Mouse (Mus musculus): ENCODE data around the gene Arx.

The Arx gene

GRCm38 (mm10) chrX:93286291-93286893, at the start of gene Arx:
TSS of gene Arx (plus strand) at chrX:93286445.
- DNase-seq, result peak; percentile 51

- DNase-seq, result no peak
Measured at GRCm38 (mm10) chrX:93251329-93251728, 34.9 kb upstream of the Arx start.

- DNase-seq, result no peak
Measured at GRCm38 (mm10) chrX:93275689-93276088, 10.6 kb upstream of the Arx start.

GRCm38 (mm10) chrX:93279940-93280339, 6.3 kb upstream of the Arx start:
- DNase-seq, result no peak

- DNase-seq, result peak; percentile 75 to 76
Measured at GRCm38 (mm10) chrX:93281028-93281723, 5.1 kb upstream of the Arx start.

- peak in 1 of 2 experiments; percentile 16 for DNase-seq
Measured at GRCm38 (mm10) chrX:93281756-93282155, 4.5 kb upstream of the Arx start.

GRCm38 (mm10) chrX:93285091-93285490, 1.2 kb upstream of the Arx start:
- no peak for DNase-seq

GRCm38 (mm10) chrX:93288339-93288738, 2.1 kb downstream of the Arx start:
- DNase-seq, result peak; percentile 11 to 32

GRCm38 (mm10) chrX:93289076-93289475, 2.8 kb downstream of the Arx start:
- DNase-seq, result peak in 1 of 2 experiments; percentile 28

GRCm38 (mm10) chrX:93289851-93290380, 3.7 kb downstream of the Arx start:
- DNase-seq, result peak; percentile 8 to 31

GRCm38 (mm10) chrX:93292031-93292430, 5.8 kb downstream of the Arx start:
- no peak for DNase-seq

GRCm38 (mm10) chrX:93294736-93295490, 8.7 kb downstream of the Arx start:
- peak; percentile 3 to 6 for DNase-seq

GRCm38 (mm10) chrX:93295819-93296218, 9.6 kb downstream of the Arx start:
- no peak for DNase-seq

GRCm38 (mm10) chrX:93297001-93297441, 10.8 kb downstream of the Arx start:
- peak; percentile 20 to 21 for DNase-seq

- DNase-seq, result no peak
Measured at GRCm38 (mm10) chrX:93299046-93299626, 12.9 kb downstream of the Arx start.

GRCm38 (mm10) chrX:93299771-93300170, 13.5 kb downstream of the Arx start:
- DNase-seq, result no peak

GRCm38 (mm10) chrX:93300183-93300815, 14.1 kb downstream of the Arx start:
- DNase-seq, result no peak

GRCm38 (mm10) chrX:93301798-93302197, 15.6 kb downstream of the Arx start:
- no peak for DNase-seq

GRCm38 (mm10) chrX:93305780-93306179, 19.5 kb downstream of the Arx start:
- no peak for DNase-seq

GRCm38 (mm10) chrX:93317577-93317976, 31.3 kb downstream of the Arx start:
- no peak for DNase-seq

- DNase-seq, result no peak
Measured at GRCm38 (mm10) chrX:93319979-93320378, 33.7 kb downstream of the Arx start.

GRCm38 (mm10) chrX:93321336-93321735, 35.1 kb downstream of the Arx start:
- DNase-seq, result no peak
